Mouse (Mus musculus) gastrocnemius, postnatal 10 days (tissue): ENCODE results near the gene Smco1. TPM values are rescaled to one million over a fixed set of nuclear protein-coding genes. Genes with fewer than 3 reads are reported as not detected.

Experiments
- DNase-seq: peaks from one replicate; pipeline ENCODE4 v3.0.0; 2021; ENCODE audit warnings: mixed read lengths
- microRNA-seq, 2 experiments: library from miRNA; unstranded; fragments of <30 nt; microRNA quantifications; one replicate each; pipeline ENCODE4 v1.2.0; 2021
- total RNA-seq, 2 experiments: library from RNA; stranded (reverse); gene quantifications; 2 replicates each; pipeline ENCODE4 v1.2.3; 2021

The Smco1 gene
- total RNA-seq, 2 experiments from 2014 or later: 13.1 to 18.3 TPM

- no peak for DNase-seq
These were observed 40.7 kb downstream of the Smco1 start for GRCm38 (mm10) chr16:32311970-32312369.

GRCm38 (mm10) chr16:32312386-32312785 is 41.1 kb downstream of the Smco1 start:
- no peak for DNase-seq

- no peak for DNase-seq
These were observed 41.6 kb downstream of the Smco1 start for GRCm38 (mm10) chr16:32312859-32313258.

- DNase-seq: no peak
These were observed 45.3 kb downstream of the Smco1 start for GRCm38 (mm10) chr16:32316601-32317000.

- DNase-seq: no peak
These were observed 52.7 kb downstream of the Smco1 start for GRCm38 (mm10) chr16:32323953-32324352.

Small RNA genes within 50 kb of the gene (microRNA-seq; reads per million reads assigned to microRNA genes)
- 0 reads per million in 2 experiments for gene Mir1946a

Other genes starting within 250 kb of the Smco1 start
- gene Pak2, start 192.1 kb upstream of the Smco1 start, total RNA-seq: 10 to 100 TPM; 22.7 to 26.7 TPM
- gene Pigx, start 171.7 kb upstream of the Smco1 start, total RNA-seq: 10 to 100 TPM; 15.9 to 16.1 TPM
- gene Cep19, start 171.7 kb upstream of the Smco1 start, total RNA-seq: 1 to 10 TPM; 6.3 to 7.3 TPM
- 1 to 10 TPM; 7.4 to 9.0 TPM for gene Nrros, start 105.9 kb upstream of the Smco1 start, total RNA-seq
- gene Bex6, start 91.6 kb upstream of the Smco1 start, total RNA-seq: under 1 TPM in 1 of 2 experiments, not detected in 1; 0.47 TPM
- 10 to 100 TPM; 11.2 to 11.6 TPM for gene Fbxo45, start 24.3 kb upstream of the Smco1 start, total RNA-seq
- gene Wdr53, start 24.2 kb upstream of the Smco1 start, total RNA-seq: 1 to 10 TPM; 6.1 to 7.3 TPM
- gene Rnf168, start 6.0 kb downstream of the Smco1 start, total RNA-seq: 10 to 100 TPM; 11.6 to 13.4 TPM
- gene Ubxn7, start 60.8 kb downstream of the Smco1 start, total RNA-seq: 10 to 100 TPM; 25.3 to 31.1 TPM
- gene Tm4sf19, start 129.0 kb downstream of the Smco1 start, total RNA-seq: 1 to 10 TPM in 1 of 2 experiments, not detected in 1; 1.2 TPM
- 1 to 10 TPM; 4.7 to 5.6 TPM for gene Tctex1d2, start 148.2 kb downstream of the Smco1 start, total RNA-seq
- 10 to 100 TPM; 66.5 to 68.7 TPM for gene Pcyt1a, start 159.5 kb downstream of the Smco1 start, total RNA-seq
- gene Slc51a, start 216.4 kb downstream of the Smco1 start, total RNA-seq: not detected
- gene Zdhhc19, start 224.8 kb downstream of the Smco1 start, total RNA-seq: not detected